8 mouse cellular contexts compared by ENCODE assay signal in the genomic region with DNA sequence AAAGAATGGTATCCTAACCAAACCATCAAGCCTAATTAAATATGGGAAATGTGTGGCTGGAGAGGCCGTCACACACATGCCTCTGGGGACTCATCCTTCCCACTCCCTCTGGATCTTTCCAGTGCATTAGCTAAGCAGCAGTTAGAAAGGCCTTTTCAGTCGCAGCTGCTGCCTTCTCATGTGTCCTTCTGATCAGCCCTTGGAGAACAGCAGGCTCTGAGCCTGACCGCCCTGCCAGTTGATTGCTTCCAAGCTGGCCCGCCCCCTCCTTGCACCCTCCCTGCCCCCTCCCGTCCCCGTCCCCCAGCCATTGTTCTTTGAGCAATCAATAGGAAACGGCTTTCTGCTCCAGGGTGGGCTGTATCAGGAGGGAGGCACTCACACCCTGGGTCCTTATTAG. TPM values are rescaled to one million over a fixed set of nuclear protein-coding genes. Genes with fewer than 3 reads are reported as not detected.
DNase-seq lines count a peak whose midpoint lies in the region; ATAC-seq and TF ChIP-seq lines count a peak whose summit lies in the region.

No protein-coding gene starts in this region.

- H3K36me3 ChIP-seq in kidney, adult 2 months (ENCODE audit: control insufficient read depth, insufficient read depth, low read length), result no peaks in the 10 kb centered on the region
- H3K36me3 ChIP-seq in embryonic facial prominence, embryonic 11.5 days (replicated peaks; ENCODE audit: control insufficient read depth, insufficient read depth, low read depth, low read length), result no peaks in the 10 kb centered on the region
- no peaks in the 10 kb centered on the region for H3K36me3 ChIP-seq in heart, embryonic 13.5 days
- H3K36me3 ChIP-seq in midbrain, embryonic 14.5 days (ENCODE audit: control insufficient read depth, insufficient read depth, low read length), result no peaks in the 10 kb centered on the region

- no peak for TF ChIP-seq CTCF in kidney, adult 2 months (conservative IDR thresholded peaks at IDR 0.05; ENCODE audit: insufficient read depth, insufficient read length, low read depth, low read length)

- H3K4me1 ChIP-seq in kidney, adult 2 months (ENCODE audit: control insufficient read depth, insufficient read depth, low read length), result no peaks in the 10 kb centered on the region
- no peaks in the 10 kb centered on the region for H3K4me1 ChIP-seq in embryonic facial prominence, embryonic 11.5 days (ENCODE audit: control insufficient read depth, insufficient read depth, low read length)
- peaks cover 5% of the 10 kb centered on the region; the same call in 1 of the 2 replicates for H3K4me1 ChIP-seq in heart, embryonic 13.5 days
- H3K4me1 ChIP-seq in midbrain, embryonic 14.5 days (ENCODE audit: control insufficient read depth, insufficient read depth, low read length), result peaks cover 8% of the 10 kb centered on the region

- peak overlapping the region; percentile 7; the same call in 1 of the 2 replicates for H3K4me2 ChIP-seq in embryonic facial prominence, embryonic 11.5 days (ENCODE audit: low read depth, low read length)
- H3K4me2 ChIP-seq in heart, embryonic 13.5 days, result no peak overlapping the region
- H3K4me2 ChIP-seq in midbrain, embryonic 14.5 days (ENCODE audit: low read length), result no peak overlapping the region

- no peak for TF ChIP-seq POLR2A in kidney, adult 2 months (IDR thresholded peaks at IDR 0.05; ENCODE audit: low read depth, low read length)

- H3K9me3 ChIP-seq in embryonic facial prominence, embryonic 11.5 days (replicated peaks; ENCODE audit: control insufficient read depth, low read length), result no peaks in the 10 kb centered on the region
- H3K9me3 ChIP-seq in heart, embryonic 13.5 days, result no peaks in the 10 kb centered on the region
- H3K9me3 ChIP-seq in midbrain, embryonic 14.5 days (ENCODE audit: control insufficient read depth, low read length), result no peaks in the 10 kb centered on the region

- no peak overlapping the region for H3K4me3 ChIP-seq in kidney, adult 2 months (ENCODE audit: insufficient read depth, low read depth, low read length)
- H3K4me3 ChIP-seq in embryonic facial prominence, embryonic 11.5 days (ENCODE audit: low read depth, low read length), result no peak overlapping the region
- H3K4me3 ChIP-seq in heart, embryonic 13.5 days, result no peak overlapping the region
- no peak overlapping the region for H3K4me3 ChIP-seq in midbrain, embryonic 14.5 days (replicated peaks; ENCODE audit: low read depth, low read length)

- H3K27ac ChIP-seq in kidney, adult 2 months (ENCODE audit: insufficient read depth, low read depth, low read length), result no peak overlapping the region
- no peak overlapping the region for H3K27ac ChIP-seq in embryonic facial prominence, embryonic 11.5 days (replicated peaks; ENCODE audit: low read depth, low read length)
- no peak overlapping the region for H3K27ac ChIP-seq in heart, embryonic 13.5 days (replicated peaks)
- peak overlapping the region; percentile 22 for H3K27ac ChIP-seq in midbrain, embryonic 14.5 days (replicated peaks; ENCODE audit: low read depth, low read length)

- H3K27me3 ChIP-seq in kidney, adult 2 months (replicated peaks; ENCODE audit: control insufficient read depth, insufficient read depth, low read length), result no peaks in the 10 kb centered on the region
- H3K27me3 ChIP-seq in embryonic facial prominence, embryonic 11.5 days (ENCODE audit: control insufficient read depth, insufficient read depth, low read length), result no peaks in the 10 kb centered on the region
- no peaks in the 10 kb centered on the region for H3K27me3 ChIP-seq in heart, embryonic 13.5 days (replicated peaks)
- H3K27me3 ChIP-seq in midbrain, embryonic 14.5 days (ENCODE audit: control insufficient read depth, insufficient read depth, low read length), result no peaks in the 10 kb centered on the region

- peak; percentile 38 to 56 for DNase-seq in kidney, postnatal 4 days
- no peak for DNase-seq in kidney, adult 2 months
- DNase-seq in embryonic facial prominence, embryonic 11.5 days (ENCODE audit: low spot score), result peak; percentile 67
- peak; percentile 72 for DNase-seq in midbrain, embryonic 14.5 days
- DNase-seq in c-Kit-positive CD71-positive TER-119-positive erythroid progenitor cells, embryonic 14.5 days (ENCODE audit: low spot score), result no peak
- no peak for DNase-seq in spleen, postnatal 4 days (ENCODE audit: low spot score in 2 of 2)
- no peak for DNase-seq in spleen, postnatal 10 days (ENCODE audit: low spot score in 2 of 2)

- peak; percentile 94 for ATAC-seq in embryonic facial prominence, embryonic 11.5 days (replicated peaks; ENCODE audit: insufficient number of reproducible peaks, low FRiP score, low TSS enrichment, low read depth)
- ATAC-seq in heart, embryonic 13.5 days (ENCODE audit: extremely low read depth, insufficient number of reproducible peaks, low FRiP score, low TSS enrichment), result no peak
- peak; percentile 83 for ATAC-seq in midbrain, embryonic 14.5 days (ENCODE audit: low FRiP score, low TSS enrichment)

- 22% methylated on average over 7 of the region's 7 CpGs for WGBS in kidney, adult 2 months
- WGBS in embryonic facial prominence, embryonic 11.5 days, result 1% methylated on average over 7 of the region's 7 CpGs
- 14% methylated on average over 7 of the region's 7 CpGs for WGBS in heart, embryonic 13.5 days
- WGBS in midbrain, embryonic 14.5 days, result 1% methylated on average over 7 of the region's 7 CpGs

- no peak overlapping the region for H3K9ac ChIP-seq in embryonic facial prominence, embryonic 11.5 days (replicated peaks; ENCODE audit: low read length)
- 0 out of 2 replicates have a peak overlapping the region, but pooled peaks have one; percentile 28 for H3K9ac ChIP-seq in heart, embryonic 13.5 days
- no peak overlapping the region for H3K9ac ChIP-seq in midbrain, embryonic 14.5 days (replicated peaks; ENCODE audit: low read length)

RNA-seq across cellular contexts. Expression of a gene that starts 27.7 kb away (rescaled TPM):
- polyA plus RNA-seq in kidney, adult 2 months (2012; rRNA removed), result 0.22 and 0.25 TPM in 2 replicates
- 4.5 and 5.2 TPM in 2 replicates for polyA plus RNA-seq in embryonic facial prominence, embryonic 11.5 days (2014; fragmentation: Nextera tagmentation; extraction: Ambion mirVana)
- 6.1 and 6.9 TPM in 2 replicates for polyA plus RNA-seq in heart, embryonic 13.5 days (2015; fragmentation: Nextera tagmentation; extraction: Ambion mirVana)
- polyA plus RNA-seq in midbrain, embryonic 14.5 days (2014; fragmentation: Nextera tagmentation; extraction: Ambion mirVana), result 27.2 and 35.2 TPM in 2 replicates

Comparison
In these comparisons a context has a peak if more than half of its experiments do, and no peak if none do; other contexts are left out.
1. DNase-seq: peak in kidney, postnatal 4 days (2 of 2), embryonic facial prominence, embryonic 11.5 days (single experiment) and midbrain, embryonic 14.5 days (single experiment); none in kidney, adult 2 months (single experiment), c-Kit-positive CD71-positive TER-119-positive erythroid progenitor cells, embryonic 14.5 days (single experiment), spleen, postnatal 4 days (0 of 2) and spleen, postnatal 10 days (0 of 2).